Mouse (Mus musculus): ENCODE measurements around the gene Gnrhr. TPM values are rescaled to one million over a fixed set of nuclear protein-coding genes. Genes with fewer than 3 reads are reported as not detected.

Gnrhr gene
- polyA plus RNA-seq, 1 experiment from 2014 or later: not detected

Other genes with a start within 250 kb of the Gnrhr start
- gene Cenpc1, start 132.3 kb downstream of the Gnrhr start, polyA plus RNA-seq (2015; fragmentation: Nextera tagmentation; extraction: Ambion mirVana): 36.0 and 40.5 TPM in 2 replicates
- 0.19 and 0.31 TPM in 2 replicates for gene Stap1, start 126.2 kb downstream of the Gnrhr start, polyA plus RNA-seq (2015; fragmentation: Nextera tagmentation; extraction: Ambion mirVana)
- gene Uba6, start 25.1 kb downstream of the Gnrhr start, polyA plus RNA-seq (2015; fragmentation: Nextera tagmentation; extraction: Ambion mirVana): 13.0 and 14.7 TPM in 2 replicates
- not detected in 2 replicates for gene Tmprss11c, start 91.4 kb upstream of the Gnrhr start, polyA plus RNA-seq (2015; fragmentation: Nextera tagmentation; extraction: Ambion mirVana)
- gene Tmprss11d, start 175.5 kb upstream of the Gnrhr start, polyA plus RNA-seq (2015; fragmentation: Nextera tagmentation; extraction: Ambion mirVana): not detected in 2 replicates